In the genomic region with DNA sequence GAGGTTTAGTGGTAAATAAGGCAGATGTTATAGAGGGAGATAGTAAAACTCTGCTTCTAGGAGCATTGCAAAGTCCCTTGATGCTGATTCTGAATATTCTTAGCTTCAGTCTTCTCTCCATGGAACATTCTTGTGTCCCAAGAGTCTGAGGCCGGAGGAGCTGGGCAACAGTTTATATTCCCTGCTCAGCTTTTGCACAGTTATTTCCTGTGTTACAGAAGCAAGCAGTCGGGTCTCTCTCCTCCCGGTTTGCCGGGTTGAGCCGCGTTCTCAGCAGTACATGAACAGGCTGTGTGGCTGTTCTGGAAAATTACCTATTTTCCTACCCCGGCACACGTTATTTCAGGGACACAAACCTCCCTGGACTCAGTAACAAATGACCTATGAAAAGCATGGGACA, we compare ENCODE assay signal across 10 mouse cellular contexts. TPM values are rescaled to one million over a fixed set of nuclear protein-coding genes. Genes with fewer than 3 reads are reported as not detected.
DNase-seq lines count a peak whose midpoint lies in the region; ATAC-seq and TF ChIP-seq lines count a peak whose summit lies in the region.
"Had no signal": no experiment of that assay in that cellular context is flagged by ENCODE, and none has a peak within 500 bp of the region (broad histone marks: within the 10 kb centered on the region; RNA-seq: fewer than 3 reads in every experiment).

No protein-coding gene starts in this region.

- no peak for TF ChIP-seq EP300 in stomach, postnatal 0 days (optimal IDR thresholded peaks at IDR 0.05)

- H3K4me2 ChIP-seq in kidney, embryonic 14.5 days (replicated peaks; ENCODE audit: low read depth, low read length), result no peak overlapping the region
- H3K4me2 ChIP-seq in intestine, embryonic 16.5 days (ENCODE audit: low read depth, low read length), result peak overlapping the region; percentile 51
- H3K4me2 ChIP-seq in stomach, postnatal 0 days (replicated peaks; ENCODE audit: low read depth), result peak overlapping the region; percentile 45
- H3K4me2 ChIP-seq: hindbrain, embryonic 13.5 days had no signal

- H3K4me1 ChIP-seq in kidney, adult 2 months (ENCODE audit: control insufficient read depth, insufficient read depth, low read length), result peaks cover 3% of the 10 kb centered on the region; the same call in 1 of the 2 replicates
- H3K4me1 ChIP-seq in kidney, embryonic 14.5 days (ENCODE audit: control insufficient read depth, insufficient read depth, low read length), result no peaks in the 10 kb centered on the region
- no peaks in the 10 kb centered on the region for H3K4me1 ChIP-seq in intestine, embryonic 16.5 days (ENCODE audit: control insufficient read depth, insufficient read depth, low read length)
- H3K4me1 ChIP-seq in stomach, postnatal 0 days (replicated peaks; ENCODE audit: control insufficient read depth, insufficient read depth), result no peaks in the 10 kb centered on the region; the same call in 1 of the 2 replicates
- H3K4me1 ChIP-seq: hindbrain, embryonic 13.5 days had no signal

- no peak overlapping the region for H3K27ac ChIP-seq in kidney, adult 2 months (ENCODE audit: insufficient read depth, low read depth, low read length)
- no peak overlapping the region for H3K27ac ChIP-seq in kidney, embryonic 14.5 days (ENCODE audit: low read depth, low read length)
- H3K27ac ChIP-seq in intestine, embryonic 16.5 days (ENCODE audit: low read length), result peak overlapping the region; percentile 95
- H3K27ac ChIP-seq in stomach, postnatal 0 days (replicated peaks), result peak overlapping the region; percentile 75
- H3K27ac ChIP-seq: hindbrain, embryonic 13.5 days; layer of hippocampus, adult 2 months had no signal

- H3K9me3 ChIP-seq in kidney, embryonic 14.5 days (ENCODE audit: control insufficient read depth, low read length), result no peaks in the 10 kb centered on the region
- no peaks in the 10 kb centered on the region for H3K9me3 ChIP-seq in intestine, embryonic 16.5 days (ENCODE audit: control insufficient read depth, low read length)
- no peaks in the 10 kb centered on the region for H3K9me3 ChIP-seq in stomach, postnatal 0 days (ENCODE audit: control insufficient read depth, low read length)
- H3K9me3 ChIP-seq: hindbrain, embryonic 13.5 days had no signal

- no peak overlapping the region for H3K9ac ChIP-seq in kidney, embryonic 14.5 days (ENCODE audit: low read depth, low read length)
- peak overlapping the region; percentile 66 for H3K9ac ChIP-seq in intestine, embryonic 16.5 days (ENCODE audit: low read depth, low read length)
- H3K9ac ChIP-seq in stomach, postnatal 0 days (ENCODE audit: low read length), result no peak overlapping the region
- H3K9ac ChIP-seq: hindbrain, embryonic 13.5 days had no signal

- WGBS in kidney, adult 2 months, result 44% methylated on average over 8 of the region's 8 CpGs
- WGBS in kidney, embryonic 14.5 days, result 64% methylated on average over 8 of the region's 8 CpGs
- WGBS in intestine, embryonic 16.5 days, result 40% methylated on average over 8 of the region's 8 CpGs
- WGBS in stomach, postnatal 0 days, result 59% methylated on average over 8 of the region's 8 CpGs

- no peaks in the 10 kb centered on the region for H3K27me3 ChIP-seq in kidney, adult 2 months (replicated peaks; ENCODE audit: control insufficient read depth, insufficient read depth, low read length)
- no peaks in the 10 kb centered on the region for H3K27me3 ChIP-seq in kidney, embryonic 14.5 days (ENCODE audit: control insufficient read depth, insufficient read depth, low read length)
- H3K27me3 ChIP-seq in intestine, embryonic 16.5 days (replicated peaks; ENCODE audit: control insufficient read depth, insufficient read depth, low read length), result no peaks in the 10 kb centered on the region
- no peaks in the 10 kb centered on the region for H3K27me3 ChIP-seq in stomach, postnatal 0 days (ENCODE audit: control insufficient read depth, insufficient read depth, low read length)
- H3K27me3 ChIP-seq: hindbrain, embryonic 13.5 days had no signal

- peak; percentile 3 for DNase-seq in kidney, adult 2 months
- peak; percentile 3 for DNase-seq in right cerebral cortex, postnatal 14 days
- no peak for DNase-seq in right cerebral cortex, postnatal 36 days (ENCODE audit: low spot score in 2 of 2)
- DNase-seq in stomach, postnatal 0 days (ENCODE audit: low spot score), result no peak
- DNase-seq in thymus, postnatal 4 days, result no peak
- DNase-seq: adrenal gland, adult 8-10 months had no signal

- ATAC-seq in kidney, embryonic 14.5 days (ENCODE audit: low FRiP score, low TSS enrichment), result no peak
- no peak for ATAC-seq in intestine, embryonic 16.5 days
- no peak for ATAC-seq in stomach, postnatal 0 days (ENCODE audit: low FRiP score, low TSS enrichment)

- no peak overlapping the region for H3K4me3 ChIP-seq in kidney, adult 2 months (ENCODE audit: insufficient read depth, low read depth, low read length)
- H3K4me3 ChIP-seq in kidney, embryonic 14.5 days (ENCODE audit: low read length), result no peak overlapping the region
- peak overlapping the region; percentile 39 for H3K4me3 ChIP-seq in intestine, embryonic 16.5 days (ENCODE audit: low read length)
- no peak overlapping the region for H3K4me3 ChIP-seq in stomach, postnatal 0 days (ENCODE audit: low read depth, low read length)
- H3K4me3 ChIP-seq: hindbrain, embryonic 13.5 days had no signal

- no peaks in the 10 kb centered on the region for H3K36me3 ChIP-seq in kidney, adult 2 months (ENCODE audit: control insufficient read depth, insufficient read depth, low read length)
- no peaks in the 10 kb centered on the region for H3K36me3 ChIP-seq in kidney, embryonic 14.5 days (ENCODE audit: control insufficient read depth, insufficient read depth, low read length)
- no peaks in the 10 kb centered on the region for H3K36me3 ChIP-seq in intestine, embryonic 16.5 days (ENCODE audit: control insufficient read depth, insufficient read depth, low read length)
- no peaks in the 10 kb centered on the region for H3K36me3 ChIP-seq in stomach, postnatal 0 days (ENCODE audit: control insufficient read depth, insufficient read depth, low read length)
- H3K36me3 ChIP-seq: hindbrain, embryonic 13.5 days had no signal

- no peak for TF ChIP-seq POLR2A in kidney, adult 2 months (IDR thresholded peaks at IDR 0.05; ENCODE audit: low read depth, low read length)

- TF ChIP-seq CTCF in kidney, adult 2 months (conservative IDR thresholded peaks at IDR 0.05; ENCODE audit: insufficient read depth, insufficient read length, low read depth, low read length), result no peak
- no peak for TF ChIP-seq CTCF in stomach, postnatal 0 days (IDR thresholded peaks at IDR 0.05; ENCODE audit: low read depth)

RNA-seq across cellular contexts. Expression of a gene that starts 48.0 kb away (rescaled TPM):
- 18.3 and 20.0 TPM in 2 replicates for polyA plus RNA-seq in kidney, adult 2 months (2012; rRNA removed)
- 9.1 and 14.8 TPM in 2 replicates for polyA plus RNA-seq in kidney, embryonic 14.5 days (2014; fragmentation: Nextera tagmentation; extraction: Ambion mirVana)
- polyA plus RNA-seq in intestine, embryonic 16.5 days (2015; fragmentation: Nextera tagmentation; extraction: Ambion mirVana), result 23.5 and 25.3 TPM in 2 replicates
- polyA plus RNA-seq in stomach, postnatal 0 days (2015; fragmentation: Nextera tagmentation; extraction: Ambion mirVana), result 13.0 and 14.3 TPM in 2 replicates

Comparison
In these comparisons a context has a peak if more than half of its experiments do, and no peak if none do; other contexts are left out.
1. DNase-seq: peak in kidney, adult 2 months (single experiment) and right cerebral cortex, postnatal 14 days (single experiment); none in right cerebral cortex, postnatal 36 days (0 of 2), stomach, postnatal 0 days (single experiment) and thymus, postnatal 4 days (single experiment).
2. H3K27ac ChIP-seq: peak in intestine, embryonic 16.5 days (single experiment) and stomach, postnatal 0 days (single experiment); none in kidney, adult 2 months (single experiment) and kidney, embryonic 14.5 days (single experiment).